Mouse (Mus musculus) neural tube, embryonic 12.5 days (tissue): ENCODE data around the gene Tdrd3. TPM values are rescaled to one million over a fixed set of nuclear protein-coding genes. Genes with fewer than 3 reads are reported as not detected.

Experiments used
- ATAC-seq: fragments of 200-750 bp; cut with Nextera tagmentation; 2 replicates; pipeline ENCODE4 v1.8.0; 2017; ENCODE audit warnings: low read depth, mild to moderate bottlenecking, moderate TSS enrichment, moderate library complexity; ENCODE audit not compliant: low FRiP score
- H3K27ac ChIP-seq: fragments of 300-500 bp; sonication (generic); 2 replicates; pipeline ENCODE4 v1.5.1; 2016
- H3K27me3 ChIP-seq: fragments of 300-500 bp; sonication (generic); replicated peaks from 2 replicates; pipeline ENCODE4 v1.6.1; 2016; ENCODE audit warnings: mild to moderate bottlenecking
- H3K36me3 ChIP-seq: fragments of 300-500 bp; sonication (generic); 2 replicates; pipeline ENCODE4 v1.6.1; 2016; ENCODE audit warnings: mild to moderate bottlenecking
- H3K4me1 ChIP-seq: fragments of 300-500 bp; sonication (generic); 2 replicates; pipeline ENCODE4 v1.6.1; 2016
- H3K4me2 ChIP-seq: fragments of 300-500 bp; sonication (generic); replicated peaks from 2 replicates; pipeline ENCODE4 v1.6.1; 2016; ENCODE audit warnings: mild to moderate bottlenecking
- H3K4me3 ChIP-seq: fragments of 300-500 bp; sonication (generic); 2 replicates; pipeline ENCODE4 v1.5.1; 2016
- H3K9ac ChIP-seq: fragments of 300-500 bp; sonication (generic); 2 replicates; pipeline ENCODE4 v1.6.1; 2016; ENCODE audit warnings: mild to moderate bottlenecking
- H3K9me3 ChIP-seq: fragments of 300-500 bp; sonication (generic); 2 replicates; pipeline ENCODE4 v1.6.1; 2016; ENCODE audit warnings: mild to moderate bottlenecking
- WGBS: fragments of 180-500 bp; shearing (Covaris S2); methylation state at CpG from one replicate; pipeline ENCODE4 v1.1.7; 2016; 5-methylcytosine and 5-hydroxymethylcytosine counted together
- polyA plus RNA-seq: library from polyadenylated mRNA; unstranded; fragments of >200 nt; fragmentation: Nextera tagmentation; extraction: Ambion mirVana; gene quantifications from 2 replicates; pipeline ENCODE4 v1.2.1, GENCODE M21; 2016

The Tdrd3 gene
- polyA plus RNA-seq, 1 experiment from 2014 or later: 40.6 TPM

DNA sequence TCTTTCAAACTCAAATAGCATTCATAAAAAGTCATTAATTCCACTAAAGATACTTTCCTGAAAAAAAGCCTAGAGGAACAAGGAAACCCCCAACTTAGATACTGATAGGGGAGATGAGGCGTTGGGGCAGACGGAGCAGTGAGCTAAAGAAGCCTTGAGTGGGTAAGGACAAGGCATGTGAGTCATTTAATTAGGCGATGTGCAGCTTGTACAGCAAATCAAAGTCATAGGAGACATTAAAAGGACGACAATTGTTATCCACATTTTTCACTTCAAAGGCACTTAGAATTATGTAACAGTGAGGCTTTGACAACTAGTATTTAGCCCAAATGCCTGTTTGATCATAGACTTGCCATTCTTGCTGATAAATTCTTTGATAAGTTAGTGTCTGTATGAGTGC lies 100.9 kb downstream of the Tdrd3 start:
- Histone ChIP-seq H3K27ac (no peak overlapping the region), H3K36me3 (no peaks in the 10 kb centered on the region), H3K4me3 (no peak overlapping the region)

DNA sequence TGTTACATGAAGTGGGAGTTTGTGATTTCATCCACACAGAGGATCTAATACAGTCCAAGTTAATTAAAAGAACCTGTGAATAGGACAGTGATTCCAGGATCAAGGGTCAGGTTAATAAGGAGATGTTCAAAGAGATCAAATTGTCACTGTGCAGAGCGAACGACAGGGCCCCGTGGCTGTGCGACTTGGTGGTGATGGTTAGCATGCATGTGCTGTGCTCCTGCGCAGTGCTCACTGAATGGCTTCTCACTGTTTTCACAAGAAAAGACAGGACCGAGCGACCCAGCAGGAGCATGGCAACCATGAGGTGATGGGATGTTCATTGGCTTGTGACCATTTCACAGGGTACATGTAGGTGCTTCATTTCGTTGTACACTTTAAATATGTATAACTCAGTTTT lies 115.4 kb downstream of the Tdrd3 start:
- Histone ChIP-seq H3K4me3 (no peak overlapping the region), H3K4me2 (no peak overlapping the region), H3K4me1 (no peaks in the 10 kb centered on the region), H3K27me3 (no peaks in the 10 kb centered on the region), H3K9me3 (no peaks in the 10 kb centered on the region), H3K27ac (no peak overlapping the region), H3K9ac (no peak overlapping the region), H3K36me3 (no peaks in the 10 kb centered on the region)
- ATAC-seq: no peak
- 85% methylated on average over 8 of the region's 8 CpGs for WGBS

More for the DNA sequence above, 100.9 kb downstream of the Tdrd3 start:
- no peak overlapping the region for H3K4me2 ChIP-seq
- no peak for ATAC-seq
- H3K4me1 ChIP-seq: no peaks in the 10 kb centered on the region
- no peak overlapping the region for H3K9ac ChIP-seq
- no peaks in the 10 kb centered on the region for H3K9me3 ChIP-seq
- H3K27me3 ChIP-seq: no peaks in the 10 kb centered on the region
- WGBS: 92% methylated on average over 4 of the region's 4 CpGs

DNA sequence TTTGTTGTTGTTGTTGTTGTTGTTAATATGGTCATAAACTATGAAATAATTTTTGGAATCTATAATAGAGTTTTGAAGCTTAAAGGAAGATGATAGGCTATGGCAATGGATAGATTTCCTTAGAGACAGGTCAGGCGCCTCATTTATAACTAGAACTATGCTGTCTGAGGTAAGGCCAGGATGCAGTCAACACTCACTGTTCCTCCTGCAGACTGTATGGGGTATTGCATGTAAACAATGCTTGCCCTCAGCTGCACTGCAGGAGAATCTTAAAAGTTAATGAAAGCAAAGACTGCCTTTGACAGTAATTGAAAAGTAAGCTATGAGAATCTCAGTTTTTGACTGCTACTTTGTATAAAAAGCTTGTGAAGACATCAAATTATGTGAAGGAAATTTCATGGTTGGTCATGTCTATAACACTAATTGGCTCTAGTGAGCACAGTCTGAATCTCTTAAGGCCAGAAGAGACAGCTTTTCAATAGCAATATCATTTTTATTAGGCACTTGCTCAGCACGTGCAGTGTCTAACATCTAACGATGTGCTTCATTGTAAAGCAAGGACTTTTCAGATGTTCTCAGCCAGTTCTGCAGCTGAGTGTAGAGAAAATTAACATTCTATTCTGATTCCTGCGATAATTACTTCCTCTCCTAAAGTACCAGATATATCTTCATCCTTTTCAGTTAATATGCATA lies 120.8 kb downstream of the Tdrd3 start:
- no peak overlapping the region for H3K4me2 ChIP-seq
- H3K27ac ChIP-seq: no peak overlapping the region
- 83% methylated on average over 4 of the region's 4 CpGs for WGBS
- no peaks in the 10 kb centered on the region for H3K27me3 ChIP-seq
- no peak overlapping the region for H3K4me3 ChIP-seq
- H3K4me1 ChIP-seq: no peaks in the 10 kb centered on the region
- H3K36me3 ChIP-seq: no peaks in the 10 kb centered on the region
- no peaks in the 10 kb centered on the region for H3K9me3 ChIP-seq
- ATAC-seq: no peak
- no peak overlapping the region for H3K9ac ChIP-seq

DNA sequence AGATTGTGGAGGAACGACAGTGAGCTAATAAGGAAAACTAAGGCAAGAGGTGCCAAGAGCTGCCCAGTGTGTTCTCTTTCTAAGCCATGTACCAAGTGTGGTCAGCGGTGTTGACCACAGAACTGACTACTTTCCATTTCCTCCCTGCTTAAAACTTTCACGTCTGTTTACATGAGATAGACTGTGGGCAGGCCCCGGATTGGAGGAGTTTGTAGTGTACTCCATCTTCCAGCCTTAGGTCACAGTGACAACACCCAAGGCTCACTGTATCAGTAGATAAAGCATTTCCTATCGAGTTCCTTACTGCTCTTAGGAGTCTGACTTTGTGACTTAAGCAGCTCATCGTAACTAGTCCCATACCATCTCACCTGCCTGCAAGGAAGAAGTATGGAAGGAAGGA lies 133.5 kb downstream of the Tdrd3 start:
- ATAC-seq: no peak
- H3K4me3 ChIP-seq: no peak overlapping the region
- no peaks in the 10 kb centered on the region for H3K4me1 ChIP-seq
- no peaks in the 10 kb centered on the region for H3K9me3 ChIP-seq
- no peaks in the 10 kb centered on the region for H3K27me3 ChIP-seq
- 92% methylated on average over 6 of the region's 6 CpGs for WGBS
- H3K9ac ChIP-seq: no peak overlapping the region
- H3K4me2 ChIP-seq: no peak overlapping the region
- H3K36me3 ChIP-seq: 0 out of 2 replicates have a peak, but pooled peaks cover 10% of the 10 kb centered on the region
- no peak overlapping the region for H3K27ac ChIP-seq

DNA sequence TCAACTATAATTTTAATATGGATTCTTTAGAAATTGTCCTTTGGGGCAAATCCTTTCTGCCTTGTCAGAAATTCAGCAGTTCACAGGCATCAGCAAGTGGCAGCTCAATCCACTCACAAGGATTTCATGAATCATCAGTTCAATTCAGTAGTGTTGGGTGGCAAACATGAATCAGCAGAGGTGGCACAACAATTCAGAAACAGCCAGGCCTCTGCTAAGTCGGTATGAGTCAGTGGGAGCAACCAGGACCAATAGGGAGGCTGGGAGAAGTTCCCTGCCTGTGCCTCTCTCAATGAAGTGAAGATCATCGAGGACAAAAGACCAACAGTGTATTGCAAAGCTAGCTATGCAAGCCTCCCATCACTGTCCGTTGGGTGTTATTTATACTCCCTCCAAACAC lies 135.8 kb downstream of the Tdrd3 start:
- Histone ChIP-seq H3K4me2 (no peak overlapping the region), H3K9me3 (no peaks in the 10 kb centered on the region), H3K4me3 (no peak overlapping the region), H3K9ac (no peak overlapping the region), H3K4me1 (no peaks in the 10 kb centered on the region), H3K36me3 (no peaks in the 10 kb centered on the region), H3K27ac (no peak overlapping the region), H3K27me3 (no peaks in the 10 kb centered on the region)
- 63% methylated on average over 3 of the region's 3 CpGs for WGBS
- no peak for ATAC-seq

DNA sequence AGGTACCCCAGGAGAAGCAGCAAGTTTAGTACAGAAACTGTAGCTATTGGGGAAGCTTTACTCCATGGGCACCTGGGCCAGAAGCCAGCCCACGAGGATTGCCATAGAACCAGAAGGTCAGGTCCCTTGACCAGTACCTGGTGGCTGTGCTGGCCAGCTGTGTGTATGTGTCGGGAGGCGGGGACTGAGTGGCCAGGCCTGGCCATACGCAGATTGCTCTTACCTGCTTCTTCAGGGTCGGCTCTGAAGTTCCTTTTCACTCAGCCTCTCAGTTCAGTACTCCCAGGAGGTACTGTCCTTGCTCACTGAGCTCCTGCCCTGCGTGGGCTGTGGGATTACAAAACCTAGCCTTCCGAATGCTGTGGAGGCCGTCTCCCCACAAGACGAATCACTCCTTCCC lies 147.4 kb downstream of the Tdrd3 start:
- ATAC-seq: no peak
- H3K4me3 ChIP-seq: no peak overlapping the region
- no peak overlapping the region for H3K4me2 ChIP-seq
- peaks cover 10% of the 10 kb centered on the region; the same call in 1 of the 2 replicates for H3K4me1 ChIP-seq
- no peak overlapping the region for H3K9ac ChIP-seq
- H3K9me3 ChIP-seq: no peaks in the 10 kb centered on the region
- no peaks in the 10 kb centered on the region for H3K27me3 ChIP-seq
- WGBS: 67% methylated on average over 9 of the region's 9 CpGs
- H3K27ac ChIP-seq: no peak overlapping the region
- H3K36me3 ChIP-seq: no peaks in the 10 kb centered on the region

DNA sequence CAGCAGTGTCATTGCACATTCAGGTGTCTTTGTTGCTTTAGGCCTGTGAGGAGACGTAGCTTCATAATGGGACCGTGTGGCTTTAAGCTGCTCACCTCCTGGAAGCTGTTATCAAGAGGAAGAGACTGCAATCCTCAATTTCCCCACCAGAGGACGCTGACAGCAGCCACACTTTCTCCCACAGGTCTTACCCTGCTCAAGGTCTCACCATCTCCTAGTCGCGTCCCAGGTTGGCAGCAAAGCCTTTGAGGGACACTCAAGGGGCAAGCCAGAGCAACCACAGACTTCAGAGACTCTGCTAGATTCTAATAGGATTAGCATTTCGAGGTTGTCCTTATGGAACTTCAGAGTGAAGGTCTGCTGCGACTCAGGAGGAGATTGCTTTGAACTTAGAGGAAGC lies 149.8 kb downstream of the Tdrd3 start:
- 34% methylated on average over 7 of the region's 7 CpGs for WGBS
- Histone ChIP-seq H3K4me3 (no peak overlapping the region), H3K36me3 (no peaks in the 10 kb centered on the region), H3K27ac (no peak overlapping the region), H3K9ac (no peak overlapping the region), H3K4me1 (peaks cover 10% of the 10 kb centered on the region; the same call in 1 of the 2 replicates), H3K4me2 (no peak overlapping the region), H3K27me3 (no peaks in the 10 kb centered on the region), H3K9me3 (no peaks in the 10 kb centered on the region)
- ATAC-seq: no peak

DNA sequence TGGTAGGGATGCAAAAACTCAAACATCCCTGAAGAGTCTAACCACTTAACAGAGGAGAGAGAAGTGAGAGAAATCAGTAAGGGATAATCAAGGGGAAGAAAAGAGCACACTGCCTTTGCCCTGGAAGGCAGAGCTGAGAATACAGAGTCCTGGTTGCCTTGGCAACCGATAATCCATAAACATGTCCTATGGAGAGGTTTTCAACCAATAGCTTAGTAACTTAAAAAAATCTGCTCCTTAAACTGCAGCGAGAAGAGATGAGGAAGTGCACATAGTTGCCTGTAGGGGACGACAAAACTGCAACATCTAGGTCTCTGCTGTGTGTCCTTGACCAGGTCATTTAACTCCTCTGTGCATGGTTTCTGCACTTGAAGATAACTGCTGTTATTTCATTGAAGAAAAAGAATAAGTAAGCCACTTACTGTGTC lies 150.6 kb downstream of the Tdrd3 start:
- H3K4me2 ChIP-seq: no peak overlapping the region
- peaks cover 10% of the 10 kb centered on the region; the same call in 1 of the 2 replicates for H3K4me1 ChIP-seq
- H3K27ac ChIP-seq: no peak overlapping the region
- no peak overlapping the region for H3K9ac ChIP-seq
- no peaks in the 10 kb centered on the region for H3K36me3 ChIP-seq
- no peaks in the 10 kb centered on the region for H3K9me3 ChIP-seq
- no peak overlapping the region for H3K4me3 ChIP-seq
- WGBS: 30% methylated on average over 3 of the region's 3 CpGs
- H3K27me3 ChIP-seq: no peaks in the 10 kb centered on the region
- ATAC-seq: peak; percentile 23; the same call in 1 of the 2 replicates

DNA sequence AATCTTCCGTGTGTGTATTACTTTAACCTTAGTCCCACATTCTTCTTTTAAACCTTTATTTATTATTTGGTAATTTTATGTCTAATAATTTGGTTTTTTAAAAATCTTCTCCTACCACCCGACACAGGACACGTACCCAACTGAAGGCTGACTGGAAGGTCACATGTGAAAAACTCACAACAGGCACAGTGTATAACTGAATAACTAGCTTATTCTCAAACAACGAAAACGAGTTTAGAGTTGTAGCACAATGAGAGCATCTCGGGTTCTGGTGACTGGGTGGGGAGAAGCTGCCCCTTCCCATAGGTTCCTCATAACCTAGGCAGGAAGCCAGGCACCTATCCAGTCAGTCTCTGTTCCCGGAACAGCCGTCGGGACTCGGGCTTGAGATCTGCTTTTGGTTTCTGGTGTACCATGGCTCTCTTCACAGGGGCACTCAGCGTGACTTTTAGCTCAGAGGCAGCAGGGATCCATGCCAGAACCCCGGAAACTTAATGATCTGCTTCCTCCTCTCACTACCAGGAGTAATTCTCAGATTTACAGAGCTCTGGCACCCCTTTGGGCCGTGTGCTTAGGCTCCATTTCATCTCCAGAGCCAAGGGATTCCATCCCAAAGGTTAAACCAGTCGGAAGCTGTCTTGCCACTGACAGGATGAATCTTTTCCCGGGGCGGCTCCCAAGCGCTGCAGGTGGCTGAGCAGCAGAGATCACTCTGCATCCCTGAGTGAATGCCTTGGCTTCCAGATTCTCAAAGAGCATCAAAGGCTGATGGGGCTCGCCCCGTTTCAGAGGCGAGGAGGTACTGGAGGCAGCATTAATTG lies 151.4 kb downstream of the Tdrd3 start:
- 19% methylated on average over 20 of the region's 20 CpGs for WGBS
- Histone ChIP-seq H3K4me2 (peak overlapping the region; percentile 61), H3K4me1 (peaks cover 10% of the 10 kb centered on the region; the same call in 1 of the 2 replicates), H3K9me3 (no peaks in the 10 kb centered on the region), H3K4me3 (peak overlapping the region; percentile 22; the same call in 1 of the 2 replicates), H3K27me3 (no peaks in the 10 kb centered on the region), H3K27ac (no peak overlapping the region), H3K36me3 (no peaks in the 10 kb centered on the region), H3K9ac (peak overlapping the region; percentile 17; the same call in 1 of the 2 replicates)
- peak; percentile 30 for ATAC-seq

DNA sequence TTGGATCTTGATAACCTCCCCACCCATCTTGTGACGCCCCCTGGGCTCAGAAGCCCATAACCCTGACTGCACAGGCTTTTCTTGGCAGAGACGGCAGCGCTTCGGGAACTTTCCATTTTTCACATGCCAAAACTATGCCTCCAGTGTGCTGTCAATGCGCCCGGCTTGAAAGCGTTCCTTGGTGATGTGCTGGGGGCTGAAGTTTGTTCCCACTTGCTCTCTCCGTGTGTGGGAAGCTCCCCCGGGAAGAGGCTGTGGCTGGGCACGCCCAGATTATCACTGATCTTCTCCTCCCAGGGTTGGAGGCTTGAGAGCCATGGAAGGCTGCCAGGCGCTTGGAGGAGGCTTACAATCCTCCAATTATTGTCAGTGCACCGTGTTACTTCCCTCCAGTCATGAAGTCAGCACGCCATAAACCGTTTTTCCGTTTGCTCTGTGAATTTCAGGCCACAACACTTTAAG lies 152.0 kb downstream of the Tdrd3 start:
- Histone ChIP-seq H3K36me3 (no peaks in the 10 kb centered on the region), H3K4me3 (peak overlapping the region; percentile 22; the same call in 1 of the 2 replicates), H3K4me1 (peaks cover 10% of the 10 kb centered on the region; the same call in 1 of the 2 replicates), H3K9ac (peak overlapping the region; percentile 17; the same call in 1 of the 2 replicates), H3K27me3 (no peaks in the 10 kb centered on the region), H3K9me3 (no peaks in the 10 kb centered on the region), H3K27ac (no peak overlapping the region), H3K4me2 (peak overlapping the region; percentile 61)
- ATAC-seq: no peak
- 20% methylated on average over 15 of the region's 15 CpGs for WGBS

DNA sequence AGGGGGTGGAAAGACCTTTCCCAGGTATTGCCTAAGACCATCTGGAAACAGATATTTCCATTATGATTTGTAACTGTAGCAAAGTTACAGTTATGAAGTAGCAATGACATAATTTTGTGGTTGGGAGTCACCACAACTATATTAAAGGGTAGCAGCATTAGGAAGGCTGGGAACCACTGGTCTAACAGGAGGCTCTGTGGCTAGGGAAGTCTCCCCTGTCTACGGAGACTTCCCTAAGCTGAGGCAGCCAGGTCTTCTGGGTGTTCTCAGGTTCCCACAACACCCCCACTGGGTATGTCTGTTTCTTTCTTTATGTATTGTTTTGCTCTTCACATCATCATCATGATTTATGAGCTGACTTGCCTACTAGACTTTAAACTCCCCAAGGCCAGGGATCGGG lies 153.0 kb downstream of the Tdrd3 start:
- ATAC-seq: no peak
- WGBS: 83% methylated on average over 2 of the region's 2 CpGs
- H3K9me3 ChIP-seq: no peaks in the 10 kb centered on the region
- no peak overlapping the region for H3K9ac ChIP-seq
- H3K27me3 ChIP-seq: no peaks in the 10 kb centered on the region
- peaks cover 10% of the 10 kb centered on the region; the same call in 1 of the 2 replicates for H3K4me1 ChIP-seq
- H3K4me3 ChIP-seq: no peak overlapping the region
- no peak overlapping the region for H3K27ac ChIP-seq
- H3K4me2 ChIP-seq: no peak overlapping the region
- H3K36me3 ChIP-seq: no peaks in the 10 kb centered on the region

DNA sequence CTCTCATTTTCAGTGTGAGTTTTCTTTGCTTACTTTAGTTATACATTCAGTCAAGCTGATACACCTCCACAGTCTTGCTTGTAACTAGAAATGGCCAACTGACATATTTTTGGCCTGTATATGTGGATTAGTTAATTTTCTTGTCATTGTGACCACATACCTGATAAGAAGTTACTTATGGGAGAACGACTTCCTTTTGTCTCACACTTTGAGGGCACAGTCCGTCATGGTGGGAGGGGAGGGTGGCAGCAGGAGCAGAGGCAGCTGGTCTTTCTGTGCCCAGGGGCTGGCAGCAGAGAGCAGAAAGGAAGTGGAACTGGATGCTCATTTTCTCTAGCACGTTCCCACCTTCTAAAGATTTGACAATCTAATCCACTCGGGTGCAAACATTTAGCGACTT lies 156.0 kb downstream of the Tdrd3 start:
- H3K4me2 ChIP-seq: no peak overlapping the region
- 70% methylated on average over 5 of the region's 5 CpGs for WGBS
- no peak for ATAC-seq
- no peak overlapping the region for H3K27ac ChIP-seq
- H3K9ac ChIP-seq: no peak overlapping the region
- no peaks in the 10 kb centered on the region for H3K27me3 ChIP-seq
- no peaks in the 10 kb centered on the region for H3K36me3 ChIP-seq
- H3K9me3 ChIP-seq: no peaks in the 10 kb centered on the region
- H3K4me3 ChIP-seq: no peak overlapping the region
- peaks cover 10% of the 10 kb centered on the region; the same call in 1 of the 2 replicates for H3K4me1 ChIP-seq
